Mouse (Mus musculus): ENCODE measurements around the gene Aanat.
"Not testable (repeated sequence)": the region's sequence is repeated elsewhere in the genome, so short reads cannot be mapped to it uniquely, and the experiment has no call there.

The Aanat gene

GRCm38 (mm10) chr11:116575396-116575795 lies 10.8 kb upstream of the Aanat start:
- DNase-seq = no peak

- no peak for DNase-seq
Measured at GRCm38 (mm10) chr11:116579280-116579679, 7.0 kb upstream of the Aanat start.

GRCm38 (mm10) chr11:116580031-116580652 lies 6.1 kb upstream of the Aanat start:
- DNase-seq = no peak

GRCm38 (mm10) chr11:116580711-116581375 lies 5.4 kb upstream of the Aanat start:
- DNase-seq = peak; percentile 67

- DNase-seq = peak; percentile 93
Measured at GRCm38 (mm10) chr11:116581376-116581814, 4.8 kb upstream of the Aanat start, which contains the start of gene Ube2o. Ube2o (minus strand) TSS chr11:116581447.

- DNase-seq = no peak
Measured at GRCm38 (mm10) chr11:116585682-116586081, 550 bp upstream of the Aanat start.

- DNase-seq = peak; percentile 83
Measured at GRCm38 (mm10) chr11:116586801-116587631, 784 bp downstream of the Aanat start.

GRCm38 (mm10) chr11:116589020-116589531 lies 2.8 kb downstream of the Aanat start:
- no peak for DNase-seq

GRCm38 (mm10) chr11:116589574-116589973 lies 3.3 kb downstream of the Aanat start:
- DNase-seq = no peak

GRCm38 (mm10) chr11:116591621-116592020 lies 5.4 kb downstream of the Aanat start:
- no peak for DNase-seq

- DNase-seq = peak; percentile 95
Measured at GRCm38 (mm10) chr11:116592428-116592827, 6.2 kb downstream of the Aanat start.

GRCm38 (mm10) chr11:116593345-116593744 lies 7.1 kb downstream of the Aanat start:
- DNase-seq = no peak

GRCm38 (mm10) chr11:116596766-116597165 lies 10.5 kb downstream of the Aanat start:
- no peak for DNase-seq

GRCm38 (mm10) chr11:116598193-116598592 lies 12.0 kb downstream of the Aanat start:
- DNase-seq = no peak

- no peak for DNase-seq
Measured at GRCm38 (mm10) chr11:116599230-116599629, 13.0 kb downstream of the Aanat start.

GRCm38 (mm10) chr11:116601166-116601565 lies 14.9 kb downstream of the Aanat start:
- no peak for DNase-seq

- DNase-seq = no peak
Measured at GRCm38 (mm10) chr11:116602043-116602442, 15.8 kb downstream of the Aanat start.

GRCm38 (mm10) chr11:116603339-116603738 lies 17.1 kb downstream of the Aanat start:
- DNase-seq = peak; percentile 54

GRCm38 (mm10) chr11:116604097-116604496 lies 17.9 kb downstream of the Aanat start:
- no peak for DNase-seq

GRCm38 (mm10) chr11:116607717-116608116 lies 21.5 kb downstream of the Aanat start:
- no peak for DNase-seq

GRCm38 (mm10) chr11:116609965-116610630 lies 23.9 kb downstream of the Aanat start:
- no peak for DNase-seq

- not testable (repeated sequence) for DNase-seq
Measured at GRCm38 (mm10) chr11:116611168-116611567, 24.9 kb downstream of the Aanat start.

- DNase-seq = no peak
Measured at GRCm38 (mm10) chr11:116611883-116612282, 25.7 kb downstream of the Aanat start.
